Mouse (Mus musculus): ENCODE measurements around the gene Tedc2. TPM values are rescaled to one million over a fixed set of nuclear protein-coding genes. Genes with fewer than 3 reads are reported as not detected.

The Tedc2 gene
- polyA plus RNA-seq, 1 experiment from 2014 or later: 12.8 TPM

DNA sequence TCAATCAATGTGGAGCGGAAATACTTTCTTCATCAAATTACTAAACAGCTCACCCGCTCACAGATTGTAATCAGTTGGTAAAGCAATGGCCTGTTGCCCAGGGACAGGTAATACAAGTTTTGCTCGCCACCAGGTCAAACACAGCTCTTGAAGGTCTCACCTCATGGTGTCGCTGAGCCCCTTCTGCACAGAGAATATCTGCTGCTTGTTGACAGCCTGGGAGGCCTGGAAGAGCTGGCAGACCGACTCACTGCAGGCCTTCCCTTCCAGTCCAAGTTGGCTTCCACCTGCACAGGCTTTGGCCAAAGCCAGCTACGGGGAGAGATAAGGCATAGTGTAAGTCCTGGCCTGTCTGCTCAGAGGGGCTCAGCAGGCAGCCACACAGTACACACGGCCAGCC is 16.3 kb upstream of the Tedc2 start:
- Histone ChIP-seq H3K27ac (no peak overlapping the region), H3K27me3 (no peaks in the 10 kb centered on the region), H3K4me1 (replicated peaks) (no peaks in the 10 kb centered on the region), H3K4me3 (no peak overlapping the region), H3K36me3 (peaks cover 93% of the 10 kb centered on the region), H3K9me3 (no peaks in the 10 kb centered on the region), H3K4me2 (no peak overlapping the region), H3K9ac (no peak overlapping the region)
- 94% methylated on average over 7 of the region's 7 CpGs for WGBS
- ATAC-seq (ENCODE audit: low FRiP score): no peak

DNA sequence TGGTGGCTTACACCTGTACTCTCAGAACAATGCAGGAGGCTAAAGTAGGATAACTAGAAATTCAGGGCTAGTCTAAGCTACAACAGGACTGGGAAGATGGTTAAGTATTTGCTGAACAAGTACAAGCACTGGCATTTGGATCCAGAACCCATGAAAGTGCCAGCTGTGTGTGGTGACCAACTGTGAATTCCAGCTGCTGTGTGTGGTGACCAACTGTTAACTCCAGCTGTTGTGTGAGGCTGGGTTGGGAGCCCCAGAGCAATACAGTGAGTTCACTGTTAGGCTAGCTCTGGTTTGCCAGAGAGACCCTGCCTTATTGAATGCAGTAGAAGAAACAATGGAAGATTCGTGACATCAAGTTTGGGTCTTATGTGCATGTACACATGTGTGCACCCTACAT is 15.8 kb upstream of the Tedc2 start:
- 96% methylated on average over 1 of the region's 1 CpGs for WGBS
- Histone ChIP-seq H3K27ac (no peak overlapping the region), H3K4me3 (no peak overlapping the region), H3K9me3 (no peaks in the 10 kb centered on the region), H3K4me2 (no peak overlapping the region), H3K4me1 (replicated peaks) (no peaks in the 10 kb centered on the region), H3K36me3 (peaks cover 93% of the 10 kb centered on the region), H3K9ac (no peak overlapping the region), H3K27me3 (no peaks in the 10 kb centered on the region)
- no peak for ATAC-seq (ENCODE audit: low FRiP score)

DNA sequence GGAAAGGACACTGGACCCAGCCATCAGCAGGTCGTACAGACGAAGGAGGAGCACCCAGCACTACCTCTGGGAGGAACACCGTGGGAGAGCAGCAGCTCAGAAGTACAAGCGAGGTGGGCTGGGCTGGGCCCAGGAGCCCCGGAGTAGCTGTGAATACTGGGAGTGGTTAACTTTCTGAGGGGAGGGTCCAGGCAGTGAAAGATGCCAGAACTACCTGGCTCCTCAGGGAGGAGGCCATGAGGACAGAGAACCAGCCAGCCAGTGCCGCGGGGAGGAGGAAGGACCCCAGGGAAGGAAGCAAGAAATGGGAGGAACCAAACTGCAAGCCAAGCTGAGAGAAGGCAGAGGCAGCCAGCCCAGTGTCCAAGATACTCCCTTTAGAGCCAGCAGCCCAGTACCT is 7.3 kb upstream of the Tedc2 start:
- H3K27me3 ChIP-seq: no peaks in the 10 kb centered on the region

DNA sequence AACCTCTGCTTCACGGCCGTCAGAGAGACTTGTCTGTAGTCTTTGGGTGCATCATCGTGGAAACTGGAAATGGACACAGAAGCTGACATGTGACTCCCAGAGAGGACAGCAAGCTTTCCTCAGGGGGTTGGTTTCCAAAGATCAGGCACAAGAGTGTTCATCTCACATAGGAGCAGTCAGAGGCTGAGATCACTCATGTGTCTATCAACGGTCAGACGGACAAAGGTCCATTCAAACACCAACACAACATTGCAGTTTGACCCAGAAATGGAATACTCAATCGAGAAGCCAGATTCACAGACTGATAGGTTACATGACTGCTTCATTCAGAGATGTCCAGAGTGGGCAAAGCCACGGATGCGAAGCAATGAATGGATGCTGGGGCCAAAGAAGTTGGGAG is 6.1 kb upstream of the Tedc2 start:
- ATAC-seq (ENCODE audit: low FRiP score): no peak
- Histone ChIP-seq H3K27ac (no peak overlapping the region), H3K36me3 (peaks cover 67% of the 10 kb centered on the region), H3K4me2 (no peak overlapping the region), H3K4me3 (no peak overlapping the region), H3K4me1 (replicated peaks) (no peaks in the 10 kb centered on the region), H3K9ac (0 out of 2 replicates have a peak overlapping the region, but pooled peaks have one; percentile 25), H3K9me3 (no peaks in the 10 kb centered on the region), H3K27me3 (no peaks in the 10 kb centered on the region)
- WGBS: 91% methylated on average over 8 of the region's 8 CpGs

More for the DNA sequence above, 7.3 kb upstream of the Tedc2 start:
- no peak overlapping the region for H3K4me2 ChIP-seq
- H3K36me3 ChIP-seq: peaks cover 79% of the 10 kb centered on the region
- no peak overlapping the region for H3K4me3 ChIP-seq
- H3K9ac ChIP-seq: no peak overlapping the region
- no peak for ATAC-seq (ENCODE audit: low FRiP score)
- no peak overlapping the region for H3K27ac ChIP-seq
- H3K9me3 ChIP-seq: no peaks in the 10 kb centered on the region
- 93% methylated on average over 7 of the region's 7 CpGs for WGBS
- H3K4me1 ChIP-seq (replicated peaks): no peaks in the 10 kb centered on the region

DNA sequence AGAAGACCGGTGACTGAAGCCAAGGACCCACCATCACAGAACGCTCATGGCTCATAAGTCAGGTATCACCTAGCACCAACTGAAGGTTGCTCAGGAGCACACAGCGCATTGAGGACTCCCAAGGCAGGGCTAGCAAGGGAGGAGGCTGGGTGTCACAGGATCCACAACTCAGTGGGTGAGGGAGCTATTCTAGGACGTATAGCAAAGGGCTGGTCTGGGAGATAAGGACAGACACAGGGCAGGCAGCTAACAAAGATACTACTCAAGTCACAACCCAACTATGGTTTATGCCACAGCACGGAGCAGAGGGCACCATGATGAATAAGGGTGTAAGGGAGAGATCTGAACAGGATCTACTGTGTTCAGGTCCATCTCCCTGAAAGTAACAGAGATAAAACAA is 5.2 kb upstream of the Tedc2 start:
- Histone ChIP-seq H3K4me1 (replicated peaks) (peaks cover 4% of the 10 kb centered on the region), H3K4me3 (no peak overlapping the region), H3K27me3 (no peaks in the 10 kb centered on the region), H3K4me2 (no peak overlapping the region), H3K36me3 (peaks cover 61% of the 10 kb centered on the region), H3K27ac (no peak overlapping the region), H3K9me3 (no peaks in the 10 kb centered on the region), H3K9ac (no peak overlapping the region)
- ATAC-seq (ENCODE audit: low FRiP score): no peak
- 94% methylated on average over 5 of the region's 5 CpGs for WGBS

DNA sequence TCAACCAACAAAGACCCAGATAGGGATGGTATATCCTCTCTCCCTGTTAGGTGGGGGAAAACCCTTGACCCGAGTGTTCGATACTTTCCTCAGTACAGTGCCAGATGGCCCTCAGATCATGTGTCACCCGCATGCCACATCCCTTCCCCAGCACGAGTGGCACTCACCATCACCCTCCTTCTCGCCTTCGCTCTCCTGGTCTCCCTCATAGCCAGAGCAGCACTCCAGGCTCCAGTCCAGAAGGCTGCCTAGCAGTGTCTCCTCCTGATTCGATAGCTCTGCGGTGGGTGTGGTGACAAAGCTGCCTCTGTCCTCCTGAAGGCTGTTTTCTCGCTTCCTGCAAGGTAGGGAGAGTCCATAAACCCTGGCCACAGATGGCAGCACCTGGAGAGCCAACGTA is 4.1 kb upstream of the Tedc2 start:
- Histone ChIP-seq H3K27ac (no peak overlapping the region), H3K4me3 (no peak overlapping the region), H3K9ac (no peak overlapping the region), H3K4me1 (replicated peaks) (peaks cover 9% of the 10 kb centered on the region), H3K36me3 (peaks cover 50% of the 10 kb centered on the region), H3K9me3 (no peaks in the 10 kb centered on the region), H3K4me2 (no peak overlapping the region), H3K27me3 (no peaks in the 10 kb centered on the region)
- ATAC-seq (ENCODE audit: low FRiP score): no peak
- 92% methylated on average over 10 of the region's 10 CpGs for WGBS

DNA sequence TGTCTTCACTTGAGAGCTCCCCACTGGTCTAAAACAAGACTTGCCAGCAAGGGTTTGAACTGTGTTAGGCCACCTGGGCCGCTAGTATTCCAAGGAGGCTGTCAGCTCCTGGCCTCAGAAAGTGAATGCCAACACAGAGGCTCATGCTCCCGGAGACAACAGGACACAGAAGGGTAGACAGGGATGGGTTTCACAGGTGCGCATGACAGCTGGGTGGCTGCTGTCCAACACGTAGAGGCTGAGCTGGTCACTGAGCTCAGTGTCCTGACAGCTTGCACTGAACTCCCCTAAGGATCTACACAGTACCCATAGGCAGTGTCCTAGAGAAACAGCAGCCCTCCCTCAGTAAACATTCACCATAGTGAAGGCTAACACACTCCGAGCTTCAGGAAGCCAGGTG is 2.9 kb upstream of the Tedc2 start:
- peaks cover 45% of the 10 kb centered on the region for H3K36me3 ChIP-seq
- H3K27ac ChIP-seq: no peak overlapping the region
- no peak overlapping the region for H3K4me3 ChIP-seq
- no peak overlapping the region for H3K4me2 ChIP-seq
- no peak for ATAC-seq (ENCODE audit: low FRiP score)
- H3K4me1 ChIP-seq (replicated peaks): peaks cover 18% of the 10 kb centered on the region
- H3K27me3 ChIP-seq: no peaks in the 10 kb centered on the region
- WGBS: 94% methylated on average over 5 of the region's 5 CpGs
- no peaks in the 10 kb centered on the region for H3K9me3 ChIP-seq
- 0 out of 2 replicates have a peak overlapping the region, but pooled peaks have one; percentile 35 for H3K9ac ChIP-seq

DNA sequence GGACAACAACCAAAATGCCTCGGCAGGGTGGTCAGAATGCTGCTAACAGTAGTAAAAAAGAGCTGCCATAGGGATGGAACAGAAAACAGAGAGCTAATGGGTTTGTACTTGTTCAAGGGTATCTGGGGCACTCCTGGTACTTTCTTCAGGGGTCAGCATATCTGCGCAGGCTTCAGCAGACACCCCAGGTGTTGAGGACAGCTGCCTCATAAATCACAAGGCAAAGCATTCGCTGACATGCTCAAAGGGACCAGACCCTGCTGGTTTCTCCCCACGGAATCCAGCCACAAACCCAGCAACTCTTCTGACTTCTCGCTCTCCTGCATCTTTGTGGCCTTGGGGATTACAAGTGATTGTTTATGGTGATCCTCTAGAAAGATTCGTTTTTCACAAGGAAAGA is 2.0 kb upstream of the Tedc2 start:
- Histone ChIP-seq H3K27me3 (no peaks in the 10 kb centered on the region), H3K4me2 (no peak overlapping the region), H3K27ac (no peak overlapping the region), H3K4me1 (replicated peaks) (peaks cover 18% of the 10 kb centered on the region), H3K36me3 (peaks cover 49% of the 10 kb centered on the region), H3K4me3 (no peak overlapping the region), H3K9ac (no peak overlapping the region), H3K9me3 (no peaks in the 10 kb centered on the region)
- 84% methylated on average over 6 of the region's 6 CpGs for WGBS
- no peak for ATAC-seq (ENCODE audit: low FRiP score)

DNA sequence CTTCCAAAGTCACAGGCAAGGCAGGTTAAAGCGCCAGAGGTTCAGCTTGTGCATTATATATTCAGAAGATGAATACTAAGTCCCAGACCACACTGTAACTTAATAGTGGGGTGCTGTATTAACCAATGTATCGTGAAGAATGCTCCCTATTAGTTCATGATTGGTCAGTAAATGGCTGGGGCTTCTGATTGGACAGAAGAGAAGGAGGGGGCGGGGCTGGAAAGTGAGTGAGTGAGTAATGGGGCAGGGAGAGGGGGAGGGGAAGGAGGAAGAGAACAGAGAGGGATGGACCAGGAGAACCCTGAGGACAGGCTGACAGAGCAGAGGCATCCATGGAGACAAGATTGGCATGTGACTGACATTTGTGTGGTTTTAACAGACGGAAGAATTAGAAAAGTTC is 3.8 kb downstream of the Tedc2 start:
- WGBS: 57% methylated on average over 4 of the region's 4 CpGs
- no peak overlapping the region for H3K4me3 ChIP-seq
- ATAC-seq (ENCODE audit: low FRiP score): no peak

DNA sequence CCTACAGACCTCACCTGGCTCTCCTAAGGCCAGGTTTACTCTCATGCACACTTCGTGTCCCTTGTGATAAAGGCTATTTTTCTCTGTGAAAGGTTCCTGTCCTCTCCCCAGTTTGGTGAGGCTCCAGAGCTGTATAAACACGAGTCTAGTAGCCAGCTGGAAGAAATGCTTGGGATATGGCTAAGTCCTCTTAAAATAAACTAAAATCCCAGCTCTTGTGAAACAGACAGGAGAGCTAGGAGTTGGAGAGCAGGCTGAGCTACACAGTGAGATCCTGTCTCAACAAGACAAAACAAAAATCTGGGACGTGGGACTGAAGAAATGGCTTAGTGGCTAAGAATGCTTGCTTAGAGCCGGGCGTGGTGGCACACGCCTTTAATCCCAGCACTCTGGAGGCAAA is 7.5 kb downstream of the Tedc2 start:
- H3K4me1 ChIP-seq (replicated peaks): peaks cover 44% of the 10 kb centered on the region
- peaks cover 35% of the 10 kb centered on the region for H3K36me3 ChIP-seq
- H3K4me2 ChIP-seq: no peak overlapping the region
- no peak for ATAC-seq (ENCODE audit: low FRiP score)
- no peaks in the 10 kb centered on the region for H3K9me3 ChIP-seq
- peaks cover 17% of the 10 kb centered on the region for H3K27me3 ChIP-seq
- no peak overlapping the region for H3K4me3 ChIP-seq
- WGBS: 76% methylated on average over 6 of the region's 6 CpGs
- no peak overlapping the region for H3K27ac ChIP-seq
- no peak overlapping the region for H3K9ac ChIP-seq

More for the DNA sequence above, 3.8 kb downstream of the Tedc2 start:
- H3K27me3 ChIP-seq: no peaks in the 10 kb centered on the region
- H3K9me3 ChIP-seq: no peaks in the 10 kb centered on the region
- H3K9ac ChIP-seq: no peak overlapping the region
- no peak overlapping the region for H3K27ac ChIP-seq
- H3K4me2 ChIP-seq: no peak overlapping the region
- peaks cover 39% of the 10 kb centered on the region for H3K36me3 ChIP-seq
- peaks cover 27% of the 10 kb centered on the region for H3K4me1 ChIP-seq (replicated peaks)

DNA sequence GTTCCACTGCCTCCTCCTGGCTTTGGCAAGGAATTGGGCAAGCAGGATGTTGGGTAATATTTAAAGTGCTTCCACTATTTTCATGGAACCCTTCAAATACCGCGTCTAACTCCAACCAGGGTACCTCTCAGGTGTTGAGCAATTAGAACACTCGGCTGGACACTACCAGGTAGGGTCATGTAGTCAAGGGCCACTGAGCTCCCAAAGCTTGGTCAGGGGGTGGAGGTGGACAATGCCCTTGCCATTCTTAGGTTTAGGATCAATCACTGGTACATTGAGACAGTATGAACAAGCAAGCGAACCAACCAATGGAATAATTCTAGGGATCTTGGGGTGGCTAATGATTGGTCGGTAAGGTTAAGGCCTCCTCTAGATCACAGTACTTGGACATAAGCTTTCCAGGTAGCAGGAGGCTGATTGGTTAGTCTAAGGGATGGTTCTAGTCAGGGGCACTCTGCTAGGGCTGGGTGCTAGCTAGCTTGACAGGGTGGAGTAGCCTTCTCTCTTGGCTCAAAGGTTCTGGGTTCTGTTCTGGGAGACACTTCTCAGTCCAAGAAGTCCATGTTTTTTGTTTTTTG is 8.1 kb downstream of the Tedc2 start:
- 0 out of 2 replicates have a peak, but pooled peaks have one; percentile 0 for ATAC-seq (ENCODE audit: low FRiP score)
- Histone ChIP-seq H3K27me3 (peaks cover 24% of the 10 kb centered on the region), H3K36me3 (peaks cover 28% of the 10 kb centered on the region), H3K27ac (no peak overlapping the region), H3K9me3 (no peaks in the 10 kb centered on the region), H3K4me2 (peak overlapping the region; percentile 97), H3K9ac (no peak overlapping the region), H3K4me3 (peak overlapping the region; percentile 58), H3K4me1 (replicated peaks) (peaks cover 50% of the 10 kb centered on the region)
- 30% methylated on average over 5 of the region's 5 CpGs for WGBS

DNA sequence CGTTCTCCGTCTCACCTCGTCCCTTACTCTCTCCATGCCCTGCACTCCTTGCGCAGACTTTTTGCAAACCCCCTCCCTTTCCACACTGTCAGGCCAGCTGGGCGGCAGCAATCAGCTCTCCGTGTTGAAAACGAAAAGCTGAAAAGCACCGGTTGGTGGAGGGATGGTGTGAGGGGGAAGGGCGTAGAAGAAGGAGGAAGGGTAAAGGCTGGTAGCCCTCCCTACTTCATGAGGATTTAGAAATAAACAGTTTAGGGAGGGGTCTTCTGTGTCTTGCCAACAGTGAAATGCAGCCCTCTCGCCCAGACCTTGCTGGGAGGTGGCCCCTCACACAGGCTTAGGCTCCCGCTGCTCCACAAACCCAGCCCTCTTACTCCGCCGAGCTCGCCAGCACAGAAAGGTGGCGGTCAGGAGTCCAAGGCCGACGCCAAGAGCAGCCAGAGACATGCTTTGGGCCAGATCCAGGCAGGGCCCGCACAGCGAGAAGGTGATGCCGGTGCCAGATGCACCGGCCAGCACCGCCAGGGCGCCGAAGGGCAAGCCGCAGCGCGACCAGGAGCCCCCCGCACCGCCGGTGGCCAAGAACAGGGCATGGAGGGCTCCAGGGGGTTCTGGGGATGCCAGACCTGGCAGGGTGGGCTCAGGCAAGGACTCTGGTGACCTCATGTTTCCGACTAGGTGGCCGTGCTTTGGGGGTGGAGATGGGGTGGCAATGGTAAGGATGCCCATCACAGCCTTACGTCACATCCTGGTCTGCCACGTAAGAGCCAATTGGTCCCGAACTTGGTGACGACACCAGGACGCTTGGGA is 8.8 kb downstream of the Tedc2 start:
- Histone ChIP-seq H3K9me3 (no peaks in the 10 kb centered on the region), H3K4me1 (replicated peaks) (peaks cover 57% of the 10 kb centered on the region), H3K36me3 (peaks cover 23% of the 10 kb centered on the region), H3K27me3 (peaks cover 29% of the 10 kb centered on the region), H3K4me2 (peak overlapping the region; percentile 97), H3K27ac (peak overlapping the region; percentile 87), H3K9ac (peak overlapping the region; percentile 90), H3K4me3 (peak overlapping the region; percentile 58)
- 1% methylated on average over 37 of the region's 37 CpGs for WGBS
- ATAC-seq (ENCODE audit: low FRiP score): peak; percentile 52

DNA sequence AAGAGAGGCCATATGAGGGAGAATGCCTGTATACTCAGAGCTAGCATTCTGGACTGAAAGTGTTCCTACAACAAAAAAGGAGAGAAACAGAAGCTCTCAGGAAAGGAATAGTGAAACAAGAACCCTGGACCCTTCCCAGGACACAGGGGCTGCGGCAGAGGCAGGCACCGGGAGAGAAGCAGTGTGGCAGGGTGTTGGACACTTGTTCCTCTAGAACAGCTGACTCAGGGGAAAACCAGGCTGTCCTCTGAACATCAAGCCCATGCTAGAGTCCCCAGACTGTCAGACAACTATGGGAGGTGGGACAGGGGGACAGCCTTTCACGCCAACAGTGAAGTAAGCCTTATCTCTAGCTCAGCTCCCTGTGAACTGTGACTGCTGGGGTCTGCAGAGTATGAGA is 10.1 kb downstream of the Tedc2 start:
- peaks cover 32% of the 10 kb centered on the region for H3K27me3 ChIP-seq
- H3K4me3 ChIP-seq: no peak overlapping the region
- no peak overlapping the region for H3K9ac ChIP-seq
- ATAC-seq (ENCODE audit: low FRiP score): no peak
- peak overlapping the region; percentile 44; the same call in 1 of the 2 replicates for H3K27ac ChIP-seq
- no peaks in the 10 kb centered on the region for H3K9me3 ChIP-seq
- H3K36me3 ChIP-seq: peaks cover 10% of the 10 kb centered on the region
- peaks cover 70% of the 10 kb centered on the region for H3K4me1 ChIP-seq (replicated peaks)
- H3K4me2 ChIP-seq: peak overlapping the region; percentile 97
- WGBS: 89% methylated on average over 3 of the region's 3 CpGs
